Mouse (Mus musculus): ENCODE results near the gene Cacna2d3.

DNA sequence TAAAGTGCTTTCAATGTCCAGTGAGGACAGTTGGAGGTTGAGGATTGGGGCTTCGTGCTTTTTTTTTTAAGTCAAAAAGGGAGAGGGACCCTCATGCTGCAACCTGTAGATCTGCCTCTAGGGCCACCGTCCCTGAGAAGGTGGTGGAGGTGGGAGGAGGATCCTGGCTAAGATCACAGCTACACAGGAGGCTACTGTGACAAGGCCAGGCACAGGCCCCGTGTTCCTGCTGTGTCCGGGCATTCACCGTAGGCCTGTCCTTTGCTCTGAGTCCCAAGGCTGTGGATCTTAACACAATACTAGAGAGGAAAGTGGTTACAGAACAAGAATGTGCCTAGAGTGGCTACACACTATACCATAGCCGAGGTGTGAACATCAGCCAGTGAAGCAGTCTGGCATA is 696.3 kb downstream of the Cacna2d3 start:
- no peak for TF ChIP-seq POLR2A (IDR thresholded peaks at IDR 0.05; ENCODE audit: low read depth, low read length)
- TF ChIP-seq CTCF (conservative IDR thresholded peaks at IDR 0.05; ENCODE audit: insufficient read depth, insufficient read length, low read depth, low read length), result no peak

All from kidney, adult 2 months (tissue).